18 mouse cellular contexts compared by ENCODE assay signal in the genomic region with DNA sequence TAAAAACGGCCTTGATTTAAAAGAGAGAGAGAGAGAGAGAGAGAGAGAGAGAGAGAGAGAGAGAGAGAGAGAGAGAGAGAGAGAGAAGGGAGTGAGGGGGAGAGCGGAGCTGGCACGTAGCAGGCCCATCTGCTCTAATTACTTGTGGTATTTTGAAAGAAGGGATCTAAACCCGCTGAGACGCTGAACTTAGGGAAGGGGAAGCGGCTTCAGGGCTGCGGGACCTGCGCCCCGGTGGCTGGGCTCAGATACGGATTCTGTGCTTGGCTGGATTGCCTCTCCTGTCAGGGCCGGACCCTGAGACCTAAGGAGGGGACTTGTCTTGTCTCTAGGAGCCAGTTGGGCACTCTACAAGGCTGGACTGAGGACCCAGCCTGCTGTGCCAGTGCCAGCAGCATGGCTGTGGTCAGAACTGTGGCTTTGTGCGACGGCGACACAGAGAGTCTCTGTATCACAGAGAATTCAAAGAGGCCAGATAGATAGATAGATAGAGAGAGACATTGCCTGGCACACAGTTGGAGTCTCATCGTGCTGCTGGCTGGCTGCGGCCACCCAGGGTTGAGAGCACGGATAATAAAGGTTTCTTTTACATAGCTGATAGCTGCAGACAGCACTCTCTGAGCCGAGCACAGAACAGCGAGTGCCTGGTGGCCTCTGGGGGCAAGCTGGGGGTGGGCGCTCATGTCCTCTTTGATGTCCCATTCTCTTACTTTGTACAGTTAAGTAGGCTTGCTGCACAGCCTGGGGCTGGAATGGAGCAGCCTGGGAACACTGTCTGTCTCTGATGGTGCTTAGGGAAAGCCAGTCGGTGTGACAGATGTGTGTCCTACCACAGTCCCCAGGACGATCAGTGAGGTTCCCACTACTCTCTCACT.
DNase-seq lines count a peak whose midpoint lies in the region; ATAC-seq and TF ChIP-seq lines count a peak whose summit lies in the region.
"Had no signal": no experiment of that assay in that cellular context is flagged by ENCODE, and none has a peak within 500 bp of the region (broad histone marks: within the 10 kb centered on the region; RNA-seq: fewer than 3 reads in every experiment).

No protein-coding gene starts in this region.

- no peak overlapping the region for H3K9ac ChIP-seq in hindbrain, postnatal 0 days (replicated peaks; ENCODE audit: low read length)
- H3K9ac ChIP-seq: embryonic facial prominence, embryonic 15.5 days; heart, embryonic 13.5 days; liver, embryonic 13.5 days had no signal

- H3K27me3 ChIP-seq in hindbrain, postnatal 0 days (ENCODE audit: insufficient read depth, low read length): no peaks in the 10 kb centered on the region
- H3K27me3 ChIP-seq: liver, embryonic 13.5 days had no signal

- TF ChIP-seq POLR2A in lung, adult 2 months (IDR thresholded peaks at IDR 0.05; ENCODE audit: borderline replicate concordance, extremely low read depth, low read depth, low read length): no peak

- H3K27ac ChIP-seq in hindbrain, postnatal 0 days: 0 out of 2 replicates have a peak overlapping the region, but pooled peaks have one; percentile 1
- H3K27ac ChIP-seq: embryonic facial prominence, embryonic 15.5 days; heart, embryonic 13.5 days; liver, embryonic 13.5 days had no signal

- 21% methylated on average over 22 of the region's 22 CpGs for WGBS in hindbrain, postnatal 0 days
- WGBS in lung, adult 2 months: 57% methylated on average over 22 of the region's 22 CpGs

- peak; percentile 42 for ATAC-seq in hindbrain, postnatal 0 days

- no peaks in the 10 kb centered on the region for H3K36me3 ChIP-seq in hindbrain, postnatal 0 days (ENCODE audit: insufficient read depth, low read length)
- H3K36me3 ChIP-seq: embryonic facial prominence, embryonic 15.5 days; heart, embryonic 13.5 days; liver, embryonic 13.5 days had no signal

- no peak overlapping the region for H3K4me3 ChIP-seq in hindbrain, postnatal 0 days (ENCODE audit: low read length)
- no peak overlapping the region for H3K4me3 ChIP-seq in lung, adult 2 months (replicated peaks; ENCODE audit: extremely low read depth, low read depth, low read length)
- H3K4me3 ChIP-seq: embryonic facial prominence, embryonic 15.5 days; heart, embryonic 13.5 days; liver, embryonic 13.5 days had no signal

- peak; percentile 15 for DNase-seq in embryo, embryonic 11 days
- DNase-seq in embryo, embryonic 9.5 days (ENCODE audit: extremely low spot score): no peak
- DNase-seq in right cerebral cortex, postnatal 4 days: peak; percentile 37
- no peak for DNase-seq in right cerebral cortex, adult 2 months (ENCODE audit: low spot score in 2 of 2)
- DNase-seq in hindbrain, postnatal 0 days (ENCODE audit: low spot score): peak; percentile 66
- peak; percentile 55 for DNase-seq in retina, postnatal 1 day
- no peak for DNase-seq in lung, adult 2 months
- DNase-seq in right cerebral cortex, postnatal 25 days: no peak
- DNase-seq: adrenal gland, postnatal 25 days; cerebellum, postnatal 25 days; heart, postnatal 4 days; kidney, adult 11 months; kidney, postnatal 14 days; liver, embryonic 13.5 days; lung, postnatal 14 days; thymus, postnatal 4 days had no signal

- peak overlapping the region; percentile 16; the same call in 1 of the 2 replicates for H3K4me2 ChIP-seq in hindbrain, postnatal 0 days (ENCODE audit: low read depth, low read length)
- H3K4me2 ChIP-seq: embryonic facial prominence, embryonic 15.5 days; heart, embryonic 13.5 days; liver, embryonic 13.5 days had no signal

- H3K9me3 ChIP-seq in hindbrain, postnatal 0 days (ENCODE audit: low read length): no peaks in the 10 kb centered on the region
- H3K9me3 ChIP-seq: embryonic facial prominence, embryonic 15.5 days; heart, embryonic 13.5 days; liver, embryonic 13.5 days had no signal

- TF ChIP-seq CTCF in hindbrain, postnatal 0 days (IDR thresholded peaks at IDR 0.05; ENCODE audit: low read depth): no peak
- no peak for TF ChIP-seq CTCF in lung, adult 2 months (IDR thresholded peaks at IDR 0.05; ENCODE audit: insufficient read depth, low read length)

- peaks cover 26% of the 10 kb centered on the region for H3K4me1 ChIP-seq in hindbrain, postnatal 0 days (ENCODE audit: insufficient read depth, low read length)
- H3K4me1 ChIP-seq in lung, adult 2 months (ENCODE audit: control insufficient read depth, insufficient read depth, low read length): no peaks in the 10 kb centered on the region
- H3K4me1 ChIP-seq: heart, embryonic 13.5 days; liver, embryonic 13.5 days had no signal

Comparison
In these comparisons a context has a peak if more than half of its experiments do, and no peak if none do; other contexts are left out.
1. DNase-seq: peak in embryo, embryonic 11 days (single experiment), right cerebral cortex, postnatal 4 days (single experiment), hindbrain, postnatal 0 days (single experiment) and retina, postnatal 1 day (single experiment); none in embryo, embryonic 9.5 days (single experiment), right cerebral cortex, adult 2 months (0 of 2), lung, adult 2 months (single experiment) and right cerebral cortex, postnatal 25 days (single experiment).